Mouse (Mus musculus) granulocyte monocyte progenitor cell, adult 5-6 weeks (primary cell): ENCODE data around the gene C1galt1c1. TPM values are rescaled to one million over a fixed set of nuclear protein-coding genes. Genes with fewer than 3 reads are reported as not detected.

ENCODE experiments used
- total RNA-seq, 2 experiments: library from RNA; stranded (forward) in 1 of 2; stranded (reverse) in 1 of 2; fragments of 200-712, 200-1000 nt in 1 of 2; fragments of >200 nt in 1 of 2; fragmentation: Nextera tagmentation in 1 of 2; gene quantifications; 2 replicates each; pipeline ENCODE4 v1.2.3; 2014 to 2017

The C1galt1c1 gene
- total RNA-seq, 2 experiments from 2014 or later = 82.5 to 97.2 TPM

Other genes with a start within 250 kb of the C1galt1c1 start
- gene Lamp2, start 178.6 kb downstream of the C1galt1c1 start, total RNA-seq (2014; fragmentation: Nextera tagmentation) = 161 and 173 TPM in 2 replicates
- 179 and 206 TPM in 2 replicates for gene Lamp2, start 178.6 kb downstream of the C1galt1c1 start, total RNA-seq (2017)
- 38.5 and 39.3 TPM in 2 replicates for gene Cul4b, start 58.9 kb downstream of the C1galt1c1 start, total RNA-seq (2014; fragmentation: Nextera tagmentation)
- gene Cul4b, start 58.9 kb downstream of the C1galt1c1 start, total RNA-seq (2017) = 50.1 and 75.2 TPM in 2 replicates
- 107 and 143 TPM in 2 replicates for gene Mcts1, start 34.5 kb downstream of the C1galt1c1 start, total RNA-seq (2014; fragmentation: Nextera tagmentation)
- gene Mcts1, start 34.5 kb downstream of the C1galt1c1 start, total RNA-seq (2017) = 59.6 and 80.6 TPM in 2 replicates
- not detected in 2 replicates for gene 6030498E09Rik, start 137.6 kb upstream of the C1galt1c1 start, total RNA-seq (2014; fragmentation: Nextera tagmentation)
- 0.17 TPM in 1 of 2 replicates, not detected in the other for gene 6030498E09Rik, start 137.6 kb upstream of the C1galt1c1 start, total RNA-seq (2017)